Mouse (Mus musculus) megakaryocyte-erythroid progenitor cell, adult 5-6 weeks (primary cell): ENCODE measurements around the gene Ccdc33. TPM values are rescaled to one million over a fixed set of nuclear protein-coding genes. Genes with fewer than 3 reads are reported as not detected.

Experiments
- ATAC-seq: replicated peaks from 2 replicates; pipeline ENCODE4 v1.8.0; 2016; ENCODE audit warnings: mild to moderate bottlenecking, inconsistent platforms; ENCODE audit not compliant: severe bottlenecking, poor library complexity, low FRiP score, low TSS enrichment
- total RNA-seq, 2 experiments: library from RNA; stranded (forward) in 1 of 2; stranded (reverse) in 1 of 2; fragments of 200-1000, 215-1000 nt in 1 of 2; fragments of >200 nt in 1 of 2; fragmentation: Nextera tagmentation in 1 of 2; gene quantifications; 2 replicates each; pipeline ENCODE4 v1.2.3; 2014 to 2017

Ccdc33 gene
- total RNA-seq, 2 experiments from 2014 or later = not detected

GRCm38 (mm10) chr9:58099836-58100565, 18.6 kb downstream of the Ccdc33 start:
- ATAC-seq = no peak

- no peak for ATAC-seq
Measured at GRCm38 (mm10) chr9:58096629-58097301, 21.9 kb downstream of the Ccdc33 start.

- ATAC-seq = no peak
Measured at GRCm38 (mm10) chr9:58095977-58096376, 22.6 kb downstream of the Ccdc33 start.

- ATAC-seq = no peak
Measured at GRCm38 (mm10) chr9:58093776-58094175, 24.8 kb downstream of the Ccdc33 start.

- ATAC-seq = no peak
Measured at GRCm38 (mm10) chr9:58092581-58093269, 25.9 kb downstream of the Ccdc33 start.

GRCm38 (mm10) chr9:58091623-58092425, 26.8 kb downstream of the Ccdc33 start:
- no peak for ATAC-seq

GRCm38 (mm10) chr9:58087277-58087998, 31.2 kb downstream of the Ccdc33 start:
- no peak for ATAC-seq

- no peak for ATAC-seq
Measured at GRCm38 (mm10) chr9:58086861-58087260, 31.8 kb downstream of the Ccdc33 start.

- ATAC-seq = no peak
Measured at GRCm38 (mm10) chr9:58086203-58086602, 32.4 kb downstream of the Ccdc33 start.

GRCm38 (mm10) chr9:58085074-58085473, 33.5 kb downstream of the Ccdc33 start:
- no peak for ATAC-seq

- ATAC-seq = no peak
Measured at GRCm38 (mm10) chr9:58084586-58084985, 34.0 kb downstream of the Ccdc33 start.

- ATAC-seq = no peak
Measured at GRCm38 (mm10) chr9:58074561-58074960, 44.1 kb downstream of the Ccdc33 start.

- no peak for ATAC-seq
Measured at GRCm38 (mm10) chr9:58067546-58067945, 51.1 kb downstream of the Ccdc33 start.

GRCm38 (mm10) chr9:58066731-58067095, 51.9 kb downstream of the Ccdc33 start:
- no peak for ATAC-seq

GRCm38 (mm10) chr9:58065977-58066730, 52.5 kb downstream of the Ccdc33 start:
- ATAC-seq = no peak

GRCm38 (mm10) chr9:58065532-58065931, 53.1 kb downstream of the Ccdc33 start:
- no peak for ATAC-seq

- no peak for ATAC-seq
Measured at GRCm38 (mm10) chr9:58063531-58063930, 55.1 kb downstream of the Ccdc33 start, which contains the start of gene Stra6. TSS of gene Stra6 (plus strand) at chr9:58063788.
